Mouse (Mus musculus) thymus, adult 2 months (tissue): Measurements from ENCODE around the gene Olfr1157. TPM values are rescaled to one million over a fixed set of nuclear protein-coding genes. Genes with fewer than 3 reads are reported as not detected.

Experiments used
- DNase-seq: peaks from one replicate; pipeline ENCODE4 v3.0.0; 2021
- H3K27ac ChIP-seq: fragments of 200-500 bp; 2 replicates; pipeline ENCODE4 v1.5.1; 2012; ENCODE audit warnings: low read length, control low read depth; ENCODE audit not compliant: control insufficient read depth, insufficient read depth
- H3K27me3 ChIP-seq: fragments of 200-500 bp; 2 replicates; pipeline ENCODE4 v1.6.1; 2012; ENCODE audit warnings: mild to moderate bottlenecking, low read length, moderate library complexity, mixed read lengths; ENCODE audit not compliant: control insufficient read depth, insufficient read depth
- H3K36me3 ChIP-seq: fragments of 200-500 bp; 2 replicates; pipeline ENCODE4 v1.6.1; 2012; ENCODE audit warnings: mild to moderate bottlenecking, low read length, moderate library complexity; ENCODE audit not compliant: control insufficient read depth, insufficient read depth
- H3K4me1 ChIP-seq: fragments of 200-500 bp; replicated peaks from 2 replicates; pipeline ENCODE4 v1.6.1; 2012; ENCODE audit warnings: low read length; ENCODE audit not compliant: control insufficient read depth, insufficient read depth
- H3K4me3 ChIP-seq: fragments of 200-500 bp; 2 replicates; pipeline ENCODE4 v1.5.1; 2012; ENCODE audit warnings: mild to moderate bottlenecking, low read length, control low read depth, moderate library complexity; ENCODE audit not compliant: control insufficient read depth, insufficient read depth
- CTCF ChIP-seq: fragments of 200-500 bp; IDR thresholded peaks from 2 replicates; pipeline ENCODE4 v1.5.1; 2012; ENCODE audit warnings: mild to moderate bottlenecking, control low read depth, low read length, moderate library complexity, borderline replicate concordance; ENCODE audit not compliant: control insufficient read depth, poor library complexity, insufficient read depth; ENCODE audit errors: extremely low read depth
- POLR2A ChIP-seq: fragments of 200-500 bp; IDR thresholded peaks from 2 replicates; pipeline ENCODE4 v1.6.1; 2012; ENCODE audit warnings: mild to moderate bottlenecking, low read length, control low read depth, moderate library complexity; ENCODE audit not compliant: control insufficient read depth, poor library complexity, insufficient read depth; ENCODE audit errors: extremely low read depth
- WGBS: fragments of 180-500 bp; shearing (Covaris S2); methylation state at CpG from one replicate; pipeline ENCODE4 v1.1.7; 2018; 5-methylcytosine and 5-hydroxymethylcytosine counted together
- polyA plus RNA-seq: library from polyadenylated mRNA; depleted of rRNA; stranded (reverse); fragments of >200 nt; gene quantifications from 2 replicates; pipeline ENCODE4 v1.2.3, GENCODE M21; 2012; rRNA removed

The Olfr1157 gene
- not detected in 2 replicates for polyA plus RNA-seq

- 98% methylated on average over 4 of the region's 4 CpGs for WGBS
- TF ChIP-seq CTCF (no peak), POLR2A (no peak)
Observed at GRCm38 (mm10) chr2:87968199-87968598, at the start of gene Olfr1157. Gene Olfr1157 (minus strand): TSS chr2:87968299.

GRCm38 (mm10) chr2:88007515-88008318, 39.6 kb upstream of the Olfr1157 start, which contains the start of gene Olfr1160:
Gene Olfr1160 (minus strand): TSS chr2:88008268.
- Histone ChIP-seq H3K27ac (no peak within 1 kb of the TSS), H3K4me3 (no peak within 1 kb of the TSS), H3K36me3 (no peaks in the 10 kb centered on the region), H3K4me1 (no peaks in the 10 kb centered on the region), H3K27me3 (no peaks in the 10 kb centered on the region)
- TF ChIP-seq POLR2A (no peak), CTCF (no peak)
- no peak for DNase-seq

More at GRCm38 (mm10) chr2:87968199-87968598, at the start of gene Olfr1157:
- Histone ChIP-seq H3K27me3 (no peaks in the 10 kb centered on the region), H3K36me3 (no peaks in the 10 kb centered on the region), H3K4me3 (no peak within 1 kb of the TSS), H3K27ac (no peak within 1 kb of the TSS), H3K4me1 (no peaks in the 10 kb centered on the region)
- no peak for DNase-seq

- Histone ChIP-seq H3K4me3 (no peak within 1 kb of the TSS), H3K27me3 (no peaks in the 10 kb centered on the region), H3K36me3 (no peaks in the 10 kb centered on the region), H3K4me1 (no peaks in the 10 kb centered on the region), H3K27ac (no peak within 1 kb of the TSS)
- TF ChIP-seq CTCF (no peak), POLR2A (no peak)
- no peak for DNase-seq
Observed at GRCm38 (mm10) chr2:87989813-87990212, 21.7 kb upstream of the Olfr1157 start, which contains the start of gene Olfr1158. Gene Olfr1158 (plus strand): TSS chr2:87990113.

GRCm38 (mm10) chr2:87974563-87974962, 6.5 kb upstream of the Olfr1157 start, which contains the start of gene Olfr74:
Gene Olfr74 (minus strand): TSS chr2:87974663.
- Histone ChIP-seq H3K4me3 (no peak within 1 kb of the TSS), H3K27ac (no peak within 1 kb of the TSS), H3K27me3 (no peaks in the 10 kb centered on the region), H3K36me3 (no peaks in the 10 kb centered on the region), H3K4me1 (no peaks in the 10 kb centered on the region)
- TF ChIP-seq POLR2A (no peak), CTCF (no peak)
- DNase-seq: no peak
- WGBS: 84% methylated on average over 3 of the region's 3 CpGs

GRCm38 (mm10) chr2:87953000-87953399, 15.1 kb downstream of the Olfr1157 start, which contains the start of gene Olfr1156:
Gene Olfr1156 (minus strand): TSS chr2:87953100.
- Histone ChIP-seq H3K4me3 (no peak within 1 kb of the TSS), H3K27ac (no peak within 1 kb of the TSS), H3K4me1 (no peaks in the 10 kb centered on the region), H3K36me3 (no peaks in the 10 kb centered on the region), H3K27me3 (no peaks in the 10 kb centered on the region)
- no peak for DNase-seq
- TF ChIP-seq CTCF (no peak), POLR2A (no peak)

- 98% methylated on average over 1 of the region's 1 CpGs for WGBS
- TF ChIP-seq CTCF: no peak
- no peak for TF ChIP-seq POLR2A
- Histone ChIP-seq H3K4me1 (no peaks in the 10 kb centered on the region), H3K36me3 (no peaks in the 10 kb centered on the region), H3K4me3 (no peak within 1 kb of the TSS), H3K27ac (no peak within 1 kb of the TSS), H3K27me3 (no peaks in the 10 kb centered on the region)
- no peak for DNase-seq
Observed at GRCm38 (mm10) chr2:87945037-87945436, 23.1 kb downstream of the Olfr1157 start, which contains the start of gene Olfr1155. Gene Olfr1155 (minus strand): TSS chr2:87945137.

Other genes with a start within 250 kb of the Olfr1157 start
- not detected in 2 replicates for gene Olfr1138, start 228.3 kb downstream of the Olfr1157 start, polyA plus RNA-seq
- not detected in 2 replicates for gene Olfr1140, start 224.5 kb downstream of the Olfr1157 start, polyA plus RNA-seq
- gene Olfr1141, start 214.3 kb downstream of the Olfr1157 start, polyA plus RNA-seq: not detected in 2 replicates
- gene Olfr152, start 188.8 kb downstream of the Olfr1157 start, polyA plus RNA-seq: not detected in 2 replicates
- gene Olfr1143, start 167.7 kb downstream of the Olfr1157 start, polyA plus RNA-seq: not detected in 2 replicates
- not detected in 2 replicates for gene Olfr1145, start 158.5 kb downstream of the Olfr1157 start, polyA plus RNA-seq
- not detected in 2 replicates for gene Olfr1148, start 137.8 kb downstream of the Olfr1157 start, polyA plus RNA-seq
- not detected in 2 replicates for gene Olfr1150-ps1, start 124.3 kb downstream of the Olfr1157 start, polyA plus RNA-seq
- not detected in 2 replicates for gene Olfr1151, start 112.4 kb downstream of the Olfr1157 start, polyA plus RNA-seq
- gene Olfr1152, start 101.8 kb downstream of the Olfr1157 start, polyA plus RNA-seq: not detected in 2 replicates
- gene Olfr1153, start 73.3 kb downstream of the Olfr1157 start, polyA plus RNA-seq: not detected in 2 replicates
- not detected in 2 replicates for gene Olfr1154, start 63.1 kb downstream of the Olfr1157 start, polyA plus RNA-seq
- gene Olfr1155, start 23.2 kb downstream of the Olfr1157 start, polyA plus RNA-seq: not detected in 2 replicates
- not detected in 2 replicates for gene Olfr1156, start 15.2 kb downstream of the Olfr1157 start, polyA plus RNA-seq
- gene Olfr74, start 6.4 kb upstream of the Olfr1157 start, polyA plus RNA-seq: not detected in 2 replicates
- not detected in 2 replicates for gene Olfr1158, start 21.8 kb upstream of the Olfr1157 start, polyA plus RNA-seq
- gene Olfr1160, start 40.0 kb upstream of the Olfr1157 start, polyA plus RNA-seq: not detected in 2 replicates
- not detected in 2 replicates for gene Olfr1161, start 54.5 kb upstream of the Olfr1157 start, polyA plus RNA-seq
- gene Olfr73, start 69.4 kb upstream of the Olfr1157 start, polyA plus RNA-seq: not detected in 2 replicates
- gene Olfr1162, start 82.8 kb upstream of the Olfr1157 start, polyA plus RNA-seq: not detected in 2 replicates
- not detected in 2 replicates for gene Olfr1163, start 103.5 kb upstream of the Olfr1157 start, polyA plus RNA-seq
- not detected in 2 replicates for gene Olfr1164, start 125.7 kb upstream of the Olfr1157 start, polyA plus RNA-seq
- not detected in 2 replicates for gene Olfr1166, start 160.0 kb upstream of the Olfr1157 start, polyA plus RNA-seq
- not detected in 2 replicates for gene Olfr1167, start 186.9 kb upstream of the Olfr1157 start, polyA plus RNA-seq
- gene Olfr1168, start 213.6 kb upstream of the Olfr1157 start, polyA plus RNA-seq: not detected in 2 replicates